Mouse (Mus musculus): ENCODE measurements around the gene Gm45713.
"Not testable (repeated sequence)": the region's sequence is repeated elsewhere in the genome, so short reads cannot be mapped to it uniquely, and the experiment has no call there.

Gm45713 gene

DNA sequence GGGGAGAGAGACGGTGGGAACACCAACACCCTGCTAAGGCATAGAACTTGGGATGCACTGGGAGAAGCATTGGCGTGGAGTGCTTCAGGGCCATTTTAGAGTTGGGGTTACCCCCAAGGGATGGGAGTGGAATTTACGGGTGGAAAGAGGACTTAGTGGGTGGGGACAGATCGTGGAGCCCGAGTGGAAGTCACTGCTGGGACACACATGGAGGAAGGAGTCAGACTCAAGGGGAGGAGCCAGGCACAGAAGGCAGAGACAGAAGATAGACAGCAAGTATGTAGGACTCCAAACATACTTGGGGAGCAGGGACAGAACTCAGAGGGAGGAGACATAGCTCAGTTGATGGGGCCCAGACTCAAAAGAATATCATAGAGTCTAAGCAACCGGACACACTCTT, 26.5 kb upstream of the Gm45713 start:
- DNase-seq, result no peak

DNA sequence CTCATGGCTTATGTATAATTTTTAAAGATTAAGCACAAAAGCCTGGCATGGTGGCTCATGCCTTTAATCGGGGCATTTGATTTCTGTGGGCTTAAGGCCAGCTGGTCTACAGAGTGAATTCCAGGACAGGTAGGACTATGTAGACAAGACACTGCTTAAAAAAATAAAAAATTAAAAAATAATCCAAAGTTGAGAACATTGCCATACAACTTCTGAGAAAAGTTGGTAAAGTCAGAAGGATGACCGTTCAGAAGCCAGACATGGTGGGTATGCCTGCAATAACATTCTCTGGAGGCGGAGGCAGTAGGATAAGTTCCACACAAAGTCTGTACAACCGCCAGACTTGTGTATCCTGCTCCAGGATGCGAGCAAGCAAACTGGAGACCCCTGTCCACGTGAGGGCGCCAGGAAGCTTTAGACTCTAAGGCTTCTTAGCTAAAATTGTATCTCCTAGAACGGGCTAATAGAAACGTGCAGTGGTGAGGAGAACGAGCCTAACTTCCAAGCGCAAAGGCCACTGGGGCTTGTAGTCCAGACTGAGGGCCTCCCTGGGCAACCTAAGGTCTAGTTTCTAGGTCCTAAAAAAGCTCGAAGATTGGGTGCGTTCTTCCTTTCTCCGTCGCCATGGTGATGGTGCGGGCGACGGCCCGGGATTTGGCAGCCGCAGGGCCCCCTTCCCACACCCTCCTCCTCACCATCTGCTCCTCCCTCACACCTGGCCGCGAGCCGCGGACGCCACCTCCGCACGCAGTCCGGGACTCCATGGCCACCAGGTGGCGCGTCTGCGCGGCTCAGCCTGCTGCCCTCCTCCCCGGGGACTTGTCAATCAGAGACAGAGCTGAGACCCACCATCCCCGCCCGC, 25.8 kb upstream of the Gm45713 start:
- DNase-seq, result peak; percentile 99

DNA sequence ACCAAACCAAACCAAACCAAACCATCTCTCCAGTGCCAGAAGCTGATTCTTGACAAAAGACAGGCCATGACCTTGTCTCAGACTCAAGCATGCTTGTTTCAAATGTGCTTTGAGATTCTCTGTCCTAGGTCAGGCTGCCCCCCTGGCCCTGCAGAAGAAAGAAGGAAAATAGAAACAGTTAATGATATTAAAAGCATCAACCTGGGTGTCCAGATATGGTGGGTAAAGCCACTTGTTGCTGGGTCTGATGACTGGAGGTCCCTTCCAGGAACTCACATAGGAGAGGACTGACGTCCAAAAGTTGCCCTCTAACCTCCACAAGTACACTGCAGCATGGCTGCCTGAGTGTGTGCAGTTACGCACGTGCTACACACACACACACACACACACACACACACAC, 24.8 kb upstream of the Gm45713 start:
- peak; percentile 61 for DNase-seq

- DNase-seq, result no peak
These were observed 24.3 kb upstream of the Gm45713 start for GRCm38 (mm10) chr7:45160316-45160800.

DNA sequence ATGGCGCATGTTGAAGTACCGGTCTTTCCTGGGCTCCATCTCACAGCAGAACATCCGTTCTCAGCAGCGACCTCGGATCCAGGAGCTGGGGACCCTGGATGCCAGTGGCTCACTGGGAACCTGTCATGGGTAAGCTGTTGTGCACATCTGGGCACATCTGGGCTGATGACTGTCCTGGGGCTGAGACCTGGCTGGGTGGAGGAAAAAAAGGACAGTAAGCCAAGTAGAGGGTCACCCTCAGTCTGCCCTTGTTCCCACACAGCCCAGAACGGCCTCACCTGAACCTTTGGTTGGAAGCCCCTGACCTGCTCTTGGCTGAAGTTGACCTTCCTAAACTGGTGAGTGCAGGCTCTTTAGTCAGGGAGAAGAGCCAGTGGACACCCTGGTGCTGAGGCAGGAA, 23.0 kb upstream of the Gm45713 start:
- DNase-seq, result peak; percentile 63

GRCm38 (mm10) chr7:45157459-45157858, 21.4 kb upstream of the Gm45713 start:
- peak; percentile 56 for DNase-seq

GRCm38 (mm10) chr7:45156206-45156605, 20.2 kb upstream of the Gm45713 start:
- peak; percentile 51 for DNase-seq

DNA sequence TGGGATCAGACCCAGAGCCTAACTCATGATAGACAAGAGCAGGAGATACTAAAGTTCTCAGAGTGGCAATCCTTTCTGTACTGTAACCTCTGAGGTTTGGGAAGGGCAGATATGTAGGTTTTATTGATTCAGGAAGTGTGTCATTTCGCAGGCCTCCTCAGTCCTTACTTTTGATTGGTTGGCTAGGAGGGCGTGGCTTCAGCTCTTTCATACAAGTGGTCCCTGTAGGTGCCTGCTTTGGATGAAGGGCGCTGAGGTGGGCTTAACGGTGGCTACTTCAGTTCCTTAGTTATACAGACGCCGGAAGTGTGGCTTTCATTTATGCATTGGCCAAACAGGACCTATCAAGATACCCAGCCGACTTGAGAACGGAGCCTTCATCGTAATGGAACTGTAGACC, 19.6 kb upstream of the Gm45713 start:
- DNase-seq, result peak; percentile 58

DNA sequence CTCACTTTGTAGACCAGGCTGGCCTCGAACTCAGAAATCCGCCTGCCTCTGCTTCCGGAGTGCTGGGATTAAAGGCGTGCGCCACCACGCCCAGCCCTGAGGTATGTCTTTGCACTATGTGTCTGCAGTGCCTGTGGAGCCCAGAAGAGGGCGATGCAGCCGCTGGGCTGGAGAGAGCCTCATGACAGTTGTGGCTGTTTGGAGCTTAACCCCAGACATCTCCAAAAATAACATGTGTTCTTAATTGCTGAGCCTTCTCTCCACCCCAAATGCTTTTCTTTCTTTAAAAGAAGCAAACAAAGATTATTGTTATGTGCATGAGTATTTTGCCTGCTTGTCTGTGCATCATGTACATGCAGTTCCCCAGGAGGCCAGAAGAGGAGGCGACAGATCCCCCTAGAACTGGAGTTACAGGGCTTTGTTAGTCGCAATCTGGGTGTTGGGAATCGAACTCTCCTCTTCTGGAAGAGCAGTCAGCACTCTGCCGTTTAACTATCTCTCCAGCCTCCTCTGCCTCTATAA, 19.0 kb upstream of the Gm45713 start:
- peak; percentile 81 for DNase-seq

GRCm38 (mm10) chr7:45154096-45154992, 18.3 kb upstream of the Gm45713 start, which contains the start of the genes Pih1d1 and Aldh16a1:
Gene Pih1d1 (plus strand): TSS chr7:45154303.
Gene Aldh16a1 (minus strand): TSS chr7:45154584.
- DNase-seq, result peak; percentile 97

DNA sequence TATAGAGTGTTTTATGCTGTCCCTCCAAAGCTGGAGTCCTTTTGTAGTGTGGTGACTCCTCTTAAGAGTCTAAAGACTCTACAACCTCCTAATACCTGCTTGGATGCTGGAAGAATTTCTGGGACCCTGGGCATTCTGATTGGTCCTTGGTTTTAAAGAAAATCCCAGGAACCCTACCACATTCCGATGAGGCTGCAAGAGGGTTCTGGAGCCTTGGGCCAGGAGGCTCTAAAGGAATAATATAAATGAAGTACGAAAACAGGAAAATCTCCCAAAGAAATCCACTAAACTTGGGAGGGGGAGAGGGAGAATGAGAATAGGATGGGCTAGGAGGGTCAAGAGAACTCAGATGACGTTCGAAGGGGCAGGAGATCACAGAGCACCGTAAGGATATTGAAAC, 17.6 kb upstream of the Gm45713 start:
- DNase-seq, result no peak

GRCm38 (mm10) chr7:45153052-45153451, 17.0 kb upstream of the Gm45713 start:
- not testable (repeated sequence) for DNase-seq

GRCm38 (mm10) chr7:45151303-45151702, 15.3 kb upstream of the Gm45713 start:
- peak; percentile 43 for DNase-seq

GRCm38 (mm10) chr7:45150321-45150720, 14.3 kb upstream of the Gm45713 start:
- DNase-seq, result no peak

DNA sequence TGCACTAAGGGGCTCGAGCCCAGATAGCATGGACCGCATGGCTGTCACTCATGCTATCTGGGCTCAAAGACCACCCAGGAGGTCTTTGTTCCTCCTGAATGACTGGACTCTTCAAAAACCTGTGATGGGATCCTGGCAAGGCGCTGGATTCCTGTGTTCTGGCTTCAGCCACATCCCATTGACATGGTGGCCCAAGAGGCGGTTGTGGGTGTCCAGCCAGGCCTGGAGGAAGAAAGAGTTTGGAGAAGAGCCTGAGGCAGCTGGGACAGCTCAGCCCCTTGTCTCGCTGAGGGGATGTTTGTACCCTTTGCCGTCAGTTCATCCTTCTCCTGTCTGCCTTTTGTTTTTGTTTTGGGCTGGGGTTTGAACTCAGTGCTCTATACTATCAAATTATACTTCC, 13.5 kb upstream of the Gm45713 start:
- DNase-seq, result peak; percentile 37

DNA sequence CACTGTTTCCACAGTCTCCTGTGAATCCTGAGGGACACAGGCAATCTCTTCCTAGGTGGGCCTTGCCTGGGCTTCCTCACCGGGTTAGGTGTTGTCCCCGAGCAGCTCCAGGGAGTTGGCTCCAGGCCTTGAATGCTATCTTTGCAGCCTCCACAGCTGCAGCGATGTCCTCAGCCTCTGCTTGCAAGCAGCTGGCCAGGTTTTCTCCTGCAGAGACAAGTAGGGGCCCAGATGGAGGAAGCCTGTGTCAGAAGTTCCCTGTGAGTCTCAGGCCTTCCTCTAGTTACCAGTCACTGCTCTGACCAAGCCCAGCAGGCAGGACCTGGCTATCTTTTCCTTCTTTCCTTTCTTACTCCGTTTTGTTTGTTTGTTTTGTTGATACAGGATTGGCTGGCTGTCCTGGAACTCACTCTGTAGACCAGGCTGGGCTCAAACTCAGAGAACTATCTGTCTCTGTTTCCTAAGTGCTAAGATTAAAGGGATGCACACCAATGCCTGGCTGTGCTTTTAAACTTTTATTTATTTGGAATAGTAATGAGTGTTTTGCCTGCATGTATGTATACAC, 12.6 kb upstream of the Gm45713 start:
- no peak for DNase-seq

GRCm38 (mm10) chr7:45147899-45148298, 11.9 kb upstream of the Gm45713 start:
- peak; percentile 25 for DNase-seq

DNA sequence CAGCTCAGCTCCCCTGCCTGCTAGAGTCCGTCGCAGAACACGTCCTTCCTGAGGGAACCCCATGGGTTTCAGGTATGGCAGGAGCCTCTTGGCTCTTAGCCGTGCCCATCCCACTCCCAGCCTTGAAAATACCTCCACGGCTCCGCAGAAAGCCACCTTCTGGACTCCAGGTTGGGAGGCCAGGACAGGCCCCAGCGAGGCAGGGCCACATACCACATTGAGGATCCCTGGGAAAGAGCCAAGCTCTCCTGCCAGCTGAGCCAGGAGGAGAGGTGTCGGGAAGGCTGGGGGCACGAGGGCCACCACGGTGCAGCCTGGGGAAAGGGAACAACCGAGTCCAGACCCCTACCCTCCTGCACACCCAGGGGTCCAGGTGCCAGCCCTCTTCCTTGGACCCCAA, 11.2 kb upstream of the Gm45713 start:
- peak; percentile 28 for DNase-seq

GRCm38 (mm10) chr7:45145460-45145859, 9.4 kb upstream of the Gm45713 start:
- DNase-seq, result peak; percentile 25

- DNase-seq, result no peak
These were observed 8.5 kb upstream of the Gm45713 start for GRCm38 (mm10) chr7:45144368-45145174.

- no peak for DNase-seq
These were observed 5.9 kb upstream of the Gm45713 start for GRCm38 (mm10) chr7:45141914-45142313.

- DNase-seq, result no peak
These were observed 5.3 kb upstream of the Gm45713 start for GRCm38 (mm10) chr7:45141319-45141718.

All from cerebellum, adult 9-11 months (tissue).